Mouse (Mus musculus): ENCODE results near the gene Mrgpre.

Gene Mrgpre

DNA sequence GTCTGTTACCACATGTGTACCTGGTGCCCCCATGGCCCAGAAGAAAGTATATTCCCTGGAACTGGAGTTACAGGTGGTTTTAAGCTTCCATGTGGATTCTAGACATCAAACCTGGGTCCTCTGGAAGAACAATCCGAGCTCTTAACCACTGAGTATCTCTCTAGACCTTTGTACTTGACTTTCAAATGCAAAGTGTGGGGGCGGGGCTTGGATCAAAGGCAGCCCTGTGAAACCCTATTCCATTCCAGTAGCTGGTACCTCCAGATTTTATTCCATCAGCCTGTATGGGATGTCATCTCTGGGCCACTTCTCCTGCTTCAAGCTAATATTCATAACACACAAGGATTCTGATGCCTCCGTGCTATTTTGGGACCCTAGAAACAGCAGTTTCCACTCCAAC lies 8.2 kb downstream of the Mrgpre start:
- DNase-seq: no peak

GRCm38 (mm10) chr7:143769461-143769860 lies 14.8 kb downstream of the Mrgpre start:
- DNase-seq: no peak

DNA sequence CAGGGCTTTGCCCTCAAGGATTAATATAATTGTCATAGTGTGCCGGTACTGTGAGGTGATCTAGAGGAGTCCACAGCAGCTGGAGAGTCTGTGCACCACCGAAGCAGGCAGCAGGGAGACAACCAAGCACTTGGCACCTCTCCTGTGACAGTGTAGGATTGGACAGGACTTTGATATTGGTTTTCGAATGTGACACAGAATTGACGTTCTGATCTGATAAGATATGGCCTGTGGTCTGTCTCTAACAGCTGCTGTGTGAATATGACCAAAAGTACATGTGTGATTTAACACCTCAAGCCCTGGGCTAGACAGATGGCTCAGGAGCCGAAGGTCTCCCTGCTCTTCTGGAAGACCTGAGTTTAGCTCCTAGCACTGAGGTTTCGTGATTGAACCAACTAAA lies 16.0 kb downstream of the Mrgpre start:
- DNase-seq: no peak

DNA sequence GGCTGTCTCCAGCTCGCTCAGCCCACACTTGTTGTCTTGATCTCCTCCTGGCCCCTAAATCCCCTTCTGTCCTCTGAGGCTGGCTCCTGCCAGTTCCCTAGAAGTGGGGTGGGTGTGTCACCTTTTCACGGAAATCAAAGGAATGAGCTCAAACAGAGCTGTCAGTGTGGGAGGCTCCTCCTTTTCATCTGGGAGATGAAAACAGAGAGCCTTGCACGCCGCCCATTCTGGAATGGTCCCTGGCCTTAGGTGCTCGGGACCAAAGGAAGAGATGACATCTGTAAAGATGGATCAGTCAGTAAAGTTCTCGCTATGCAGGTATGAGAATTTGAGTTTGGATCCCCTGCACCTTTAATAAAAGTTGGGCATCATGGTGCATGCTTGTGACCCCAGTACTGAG lies 17.4 kb downstream of the Mrgpre start, which contains the start of gene Mrgprg:
TSS of gene Mrgprg (minus strand) at position 101 of the 400 bp plus-strand sequence.
- no peak for DNase-seq

DNA sequence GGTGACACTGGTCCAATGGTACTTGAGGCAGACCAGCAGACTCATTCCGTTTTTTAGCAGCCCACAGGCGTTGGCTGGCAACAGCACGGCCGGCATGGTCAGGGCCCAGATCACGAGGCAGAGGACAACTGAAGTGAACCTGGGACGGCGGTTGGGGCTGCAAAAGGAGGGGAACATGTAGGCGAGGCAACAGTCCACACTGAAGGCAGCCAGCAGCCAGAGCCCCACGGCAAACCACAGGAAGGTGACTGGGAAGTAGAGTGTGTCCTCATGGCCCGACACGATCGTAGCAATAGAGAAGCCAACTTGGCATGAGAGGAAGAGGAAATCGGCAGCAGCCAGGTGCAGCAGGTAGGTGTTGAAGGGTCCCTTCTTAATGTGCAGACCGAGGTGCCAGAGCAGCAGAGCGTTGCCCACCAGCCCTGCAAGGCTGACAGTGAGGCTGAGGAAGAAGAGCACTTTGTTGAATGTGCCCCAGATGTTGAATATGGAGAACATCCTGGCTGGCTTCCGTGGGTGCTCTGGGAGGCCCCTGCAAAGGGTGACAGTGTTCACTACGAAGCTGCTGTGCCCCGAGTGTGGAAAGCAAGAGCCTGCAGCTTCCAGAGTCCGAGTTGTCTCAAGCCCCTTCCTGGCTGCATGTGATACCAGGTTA lies 19.3 kb downstream of the Mrgpre start:
- peak; percentile 57 for DNase-seq

- peak; percentile 23 for DNase-seq
Observed at GRCm38 (mm10) chr7:143763794-143764193, 20.5 kb downstream of the Mrgpre start.

DNA sequence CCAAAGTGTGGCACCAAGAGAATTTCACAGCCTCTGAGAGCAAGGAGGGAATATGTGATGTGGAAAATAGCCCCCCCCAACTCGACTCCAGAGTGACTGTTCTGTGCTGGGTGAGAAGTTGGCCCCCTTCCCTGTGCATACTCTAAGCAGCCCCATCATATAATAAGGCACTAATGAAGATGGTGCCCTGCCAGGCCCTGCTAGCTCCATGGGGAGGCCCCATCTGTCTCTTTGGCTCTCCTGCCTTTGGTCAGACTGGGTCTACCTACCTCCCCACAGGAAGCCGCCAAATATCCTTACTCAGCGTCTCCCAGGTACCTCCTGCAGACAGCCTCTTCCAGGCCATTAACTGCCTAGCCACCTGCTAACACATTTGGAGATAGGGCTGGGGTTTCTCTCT lies 25.3 kb downstream of the Mrgpre start:
- no peak for DNase-seq

DNA sequence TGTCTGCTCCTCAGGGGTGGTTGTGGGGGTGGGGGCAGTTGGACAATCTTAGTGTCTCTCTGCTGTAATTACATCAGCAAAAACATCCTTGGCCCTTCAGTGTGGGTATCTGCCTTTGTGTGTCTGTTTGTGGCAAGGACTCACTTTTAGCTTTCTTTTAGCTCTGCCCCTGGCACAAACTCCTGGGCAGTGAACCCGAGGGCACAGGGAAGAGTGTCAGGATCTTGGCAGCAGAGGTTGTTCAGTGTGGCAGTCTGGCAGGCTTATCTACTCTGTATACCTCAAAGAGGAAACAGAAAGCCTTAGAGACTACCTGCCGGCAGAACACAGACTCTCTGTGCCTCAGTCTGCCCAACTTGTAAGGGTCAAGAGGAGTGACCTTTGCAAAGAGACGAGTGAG lies 26.6 kb downstream of the Mrgpre start:
- no peak for DNase-seq

DNA sequence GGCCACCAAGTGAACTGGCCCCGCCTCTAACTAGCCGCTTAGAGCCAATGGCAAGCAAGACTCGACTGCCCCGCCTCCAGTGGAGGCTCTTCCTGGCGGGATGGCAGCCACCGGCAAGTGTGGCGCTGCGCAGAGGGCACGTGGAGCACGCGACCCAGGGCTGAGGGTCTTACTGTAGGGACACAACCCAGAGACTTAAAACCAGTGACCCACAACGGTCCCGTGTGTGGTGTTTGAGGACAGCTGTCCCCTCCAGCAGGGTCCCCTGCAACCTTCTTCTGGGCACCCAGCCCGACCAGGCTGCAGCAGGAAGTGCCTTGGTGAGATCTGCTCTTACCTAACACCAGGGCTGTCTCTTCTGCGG lies 27.3 kb downstream of the Mrgpre start:
- DNase-seq: peak; percentile 87

DNA sequence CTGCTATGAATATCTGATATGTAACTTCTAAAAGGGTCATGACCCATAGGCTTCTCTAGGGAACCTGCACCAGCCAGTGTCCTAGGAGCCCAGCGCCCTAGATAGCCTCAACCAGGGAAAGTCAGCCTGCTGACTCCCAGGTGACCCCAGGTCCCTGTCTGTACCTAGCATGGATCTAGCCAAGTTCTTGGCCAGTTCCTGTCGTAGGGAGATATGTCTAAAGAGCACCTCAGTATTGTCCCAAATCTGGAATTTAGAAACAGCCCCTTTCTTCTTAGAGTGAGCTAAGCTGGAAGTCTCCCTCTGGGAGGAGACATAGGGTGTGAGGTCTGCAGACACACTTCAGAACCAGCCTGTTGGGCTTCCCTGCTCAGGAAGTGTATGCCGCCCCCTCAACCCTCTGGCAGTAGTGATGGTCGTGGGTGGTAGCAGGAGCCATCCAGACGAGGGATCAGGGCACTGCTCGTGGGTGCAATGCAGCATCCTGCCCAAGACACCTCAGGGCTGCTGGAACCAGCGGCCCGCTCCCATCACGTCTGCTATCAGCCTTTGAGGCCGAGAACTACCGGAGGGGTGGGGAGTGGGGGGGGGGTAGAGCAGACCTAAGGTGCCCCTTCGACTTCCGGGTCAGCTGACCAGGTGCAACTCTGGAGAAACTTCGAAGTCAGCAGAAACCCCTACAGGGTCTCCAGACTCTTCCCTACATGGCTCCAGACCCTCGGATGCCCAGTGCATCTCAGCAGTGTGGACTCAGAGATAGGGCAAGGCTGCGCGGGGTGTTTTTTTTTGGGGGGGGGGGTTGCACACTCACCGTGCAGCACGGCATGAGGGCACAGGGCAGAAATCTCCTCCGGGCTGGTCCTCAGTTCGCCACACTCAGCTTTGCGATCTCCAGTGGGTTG lies 27.9 kb downstream of the Mrgpre start, which contains the start of gene Osbpl5:
TSS of gene Osbpl5 (minus strand) at position 861 of the 902 bp plus-strand sequence.
- peak; percentile 21 for DNase-seq

DNA sequence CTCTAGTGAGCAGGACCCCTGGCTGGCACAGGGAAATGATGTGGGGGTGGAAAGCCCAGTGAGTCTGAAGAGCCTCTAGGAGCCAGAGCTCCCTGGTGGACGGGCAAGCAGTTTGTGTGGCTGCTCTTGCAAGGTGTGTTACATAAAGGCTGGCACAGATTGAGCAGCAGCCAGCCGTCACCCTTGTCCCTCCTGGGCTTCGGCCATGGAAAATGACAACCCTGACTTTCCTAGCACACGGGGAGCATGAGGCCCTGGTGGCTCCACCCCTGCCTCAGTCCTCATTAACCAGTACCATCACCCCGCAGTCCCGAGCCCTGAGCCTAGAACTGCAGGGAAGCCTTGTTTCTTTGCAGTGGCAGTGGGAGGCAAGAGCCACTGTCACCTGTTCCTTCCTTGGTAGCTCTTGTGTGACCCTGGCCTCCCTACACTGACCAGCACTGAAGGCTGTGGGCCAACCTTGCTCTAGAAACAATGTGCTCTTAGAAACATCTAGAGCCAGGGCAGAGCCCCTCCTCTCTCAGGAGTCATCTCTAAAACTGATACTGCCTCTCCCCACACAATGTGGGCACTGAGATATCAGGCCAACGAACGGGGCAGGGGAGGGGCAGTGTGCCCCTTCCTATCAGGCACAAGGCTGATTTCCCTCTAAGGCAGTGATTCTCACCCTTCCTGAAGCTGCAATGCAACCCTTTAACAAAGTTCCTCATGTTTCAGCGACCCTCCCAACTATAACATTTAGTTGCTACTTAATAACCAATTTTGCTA lies 28.8 kb downstream of the Mrgpre start:
- DNase-seq: no peak

DNA sequence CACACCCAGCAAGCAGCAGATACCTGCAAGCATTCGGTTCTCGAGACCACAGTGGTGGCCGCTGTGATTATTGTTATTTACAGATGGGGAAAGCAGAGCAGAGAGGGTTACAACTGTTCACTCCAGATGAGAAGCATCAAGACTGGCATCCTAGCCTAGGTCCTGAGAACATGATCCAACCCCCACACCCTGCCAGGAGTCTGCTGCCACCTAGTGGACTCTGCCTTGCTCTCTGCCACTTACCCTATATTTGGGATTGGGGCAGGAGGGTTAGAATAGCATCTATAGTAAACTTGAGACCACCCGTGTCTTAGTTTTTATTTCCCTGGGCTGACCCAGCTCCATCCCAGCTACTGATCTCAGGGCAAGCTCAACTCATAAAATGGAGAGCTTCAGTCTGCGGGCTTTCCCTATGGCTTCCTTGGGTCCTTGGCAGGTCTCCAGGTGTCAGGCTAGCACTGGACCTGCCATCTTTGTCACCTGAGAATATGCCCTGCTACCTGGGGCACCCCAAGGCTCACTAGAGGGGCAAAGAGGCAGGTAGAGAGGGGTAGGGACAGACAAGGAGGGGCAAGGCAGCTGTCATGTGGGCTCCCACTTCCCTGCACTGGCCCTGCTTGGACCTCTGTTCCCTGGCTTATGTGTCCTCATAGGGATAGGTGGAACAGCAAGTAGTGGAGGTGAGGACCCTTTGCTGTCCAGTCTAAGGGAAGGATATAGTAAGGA lies 30.1 kb downstream of the Mrgpre start:
- peak; percentile 73 for DNase-seq

DNA sequence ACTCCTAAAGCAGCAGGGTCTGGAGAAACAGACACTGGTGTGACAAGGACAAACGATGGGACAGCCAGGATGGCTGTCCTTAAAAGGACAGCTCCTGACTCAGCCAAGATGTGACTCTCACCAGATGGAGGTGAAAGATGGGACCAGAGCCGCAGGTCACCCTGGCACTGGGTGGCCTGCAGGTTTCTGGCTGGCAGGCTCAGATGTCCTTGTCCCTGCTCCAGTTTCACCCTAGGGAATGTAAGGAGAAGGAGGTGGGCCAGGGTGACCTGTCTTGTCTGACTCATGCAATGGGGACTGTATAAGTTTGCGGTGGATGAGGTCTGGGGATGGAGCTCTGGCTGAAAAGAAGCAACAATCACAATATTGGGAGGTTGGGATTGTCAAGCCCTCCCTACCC lies 31.7 kb downstream of the Mrgpre start:
- DNase-seq: no peak

DNA sequence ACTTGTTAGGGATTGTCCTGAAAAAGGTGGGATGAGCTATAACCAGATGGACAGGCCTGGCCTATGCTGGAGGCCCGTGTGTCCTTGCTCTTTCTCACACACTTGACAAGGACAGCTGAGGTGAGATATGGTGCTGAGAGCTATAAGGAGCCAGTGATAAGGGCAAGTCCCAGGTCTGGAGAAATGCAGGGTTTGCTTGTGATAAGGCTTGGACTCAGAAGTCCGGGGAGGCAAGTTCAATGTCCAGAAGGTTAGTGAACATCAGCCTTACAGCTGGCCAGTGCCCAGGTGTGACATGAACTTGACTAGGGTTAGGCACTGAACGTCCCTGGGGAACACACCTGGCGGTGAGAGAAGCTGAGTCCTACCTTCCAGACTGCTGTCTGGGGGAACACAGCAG lies 32.2 kb downstream of the Mrgpre start:
- DNase-seq: no peak

DNA sequence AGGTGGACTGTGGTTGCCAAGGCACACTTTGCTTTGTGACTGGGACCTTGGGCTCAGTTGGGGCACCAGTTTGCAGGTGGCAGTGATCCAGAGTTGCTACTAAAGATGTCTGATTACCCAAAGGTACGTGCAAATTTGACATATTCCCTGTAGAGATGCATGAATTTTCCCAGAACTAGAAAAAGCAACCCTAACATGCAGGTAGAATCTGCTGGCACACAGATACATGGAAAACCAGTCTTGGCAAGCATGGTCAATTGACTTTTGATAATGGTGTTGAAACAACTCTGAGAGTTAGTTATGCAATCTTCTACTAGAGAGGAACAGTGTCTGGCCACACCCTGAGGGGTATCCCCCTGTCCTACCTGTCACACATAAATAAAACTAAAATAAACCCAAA lies 32.9 kb downstream of the Mrgpre start:
- DNase-seq: no peak

GRCm38 (mm10) chr7:143749045-143749444 lies 35.3 kb downstream of the Mrgpre start:
- DNase-seq: no peak

- DNase-seq: peak; percentile 82
Observed at GRCm38 (mm10) chr7:143748041-143748868, 36.0 kb downstream of the Mrgpre start.

GRCm38 (mm10) chr7:143740653-143741052 lies 43.6 kb downstream of the Mrgpre start:
- DNase-seq: no peak

GRCm38 (mm10) chr7:143739511-143740461 lies 44.5 kb downstream of the Mrgpre start:
- DNase-seq: peak; percentile 70

GRCm38 (mm10) chr7:143738601-143739006 lies 45.7 kb downstream of the Mrgpre start:
- DNase-seq: no peak

GRCm38 (mm10) chr7:143738194-143738593 lies 46.1 kb downstream of the Mrgpre start:
- no peak for DNase-seq

Data from thymus, postnatal 25 days (tissue).